In the genomic region with DNA sequence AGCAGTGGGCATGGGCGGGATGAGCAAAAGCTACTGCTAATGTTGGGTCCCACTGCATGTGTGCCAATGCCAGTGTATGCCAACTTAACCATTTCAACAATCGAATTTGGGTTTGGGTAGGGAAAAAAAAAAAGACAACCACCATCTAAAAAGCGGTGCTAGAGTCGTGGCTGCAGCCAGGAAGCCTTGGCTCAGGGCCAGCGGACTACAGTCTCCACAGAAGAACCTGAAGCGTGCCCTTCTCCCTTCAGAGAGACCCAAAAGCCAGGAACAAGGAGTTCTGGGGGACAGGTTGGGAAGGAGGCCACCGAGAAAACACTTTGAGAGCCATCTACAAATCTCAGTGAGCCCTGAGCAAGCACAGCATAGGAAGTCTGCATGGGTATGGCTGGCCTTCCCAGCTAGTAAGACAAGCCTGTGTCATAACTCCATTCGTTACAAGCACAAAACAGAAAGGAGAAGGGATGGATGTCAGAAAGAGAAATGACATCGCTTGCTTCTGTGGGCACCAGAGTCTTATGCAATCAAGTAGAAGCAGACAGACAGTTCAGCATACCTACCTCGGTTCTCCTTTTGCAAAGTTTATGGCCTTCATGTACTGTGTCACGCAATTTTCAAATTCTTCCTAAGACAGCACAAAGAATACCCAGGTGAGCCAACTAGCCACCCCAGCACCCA, we compare ENCODE assay signal across 19 mouse cellular contexts. TPM values are rescaled to one million over a fixed set of nuclear protein-coding genes. Genes with fewer than 3 reads are reported as not detected.
A peak's percentile ranks its signal among the peaks of the same experiment; 100 is the strongest.
DNase-seq lines count a peak whose midpoint lies in the region; ATAC-seq and TF ChIP-seq lines count a peak whose summit lies in the region.
"Had no signal": no experiment of that assay in that cellular context is flagged by ENCODE, and none has a peak within 500 bp of the region (broad histone marks: within the 10 kb centered on the region; RNA-seq: fewer than 3 reads in every experiment).

No protein-coding gene starts in this region.

- H3K4me1 ChIP-seq in lung, embryonic 14.5 days (ENCODE audit: insufficient read depth), result no peaks in the 10 kb centered on the region
- H3K4me1 ChIP-seq: embryonic facial prominence, embryonic 13.5 days had no signal

- no peak overlapping the region for H3K27ac ChIP-seq in lung, embryonic 14.5 days (ENCODE audit: low read depth)
- H3K27ac ChIP-seq: embryonic facial prominence, embryonic 13.5 days; forebrain, embryonic 12.5 days; heart, embryonic 13.5 days; hindbrain, embryonic 15.5 days had no signal

- TF ChIP-seq CTCF in lung, embryonic 14.5 days (IDR thresholded peaks at IDR 0.05; ENCODE audit: low read depth), result no peak

- no peaks in the 10 kb centered on the region for H3K9me3 ChIP-seq in lung, embryonic 14.5 days (ENCODE audit: low read depth, low read length)
- H3K9me3 ChIP-seq: embryonic facial prominence, embryonic 13.5 days; forebrain, embryonic 12.5 days; heart, embryonic 13.5 days; hindbrain, embryonic 15.5 days had no signal

- no peaks in the 10 kb centered on the region for H3K36me3 ChIP-seq in lung, embryonic 14.5 days (ENCODE audit: insufficient read depth)
- H3K36me3 ChIP-seq: embryonic facial prominence, embryonic 13.5 days; forebrain, embryonic 12.5 days; heart, embryonic 13.5 days; hindbrain, embryonic 15.5 days had no signal

- no peaks in the 10 kb centered on the region for H3K27me3 ChIP-seq in lung, embryonic 14.5 days (ENCODE audit: insufficient read depth, low read length)
- H3K27me3 ChIP-seq: hindbrain, embryonic 15.5 days had no signal

- ATAC-seq in lung, embryonic 14.5 days (ENCODE audit: insufficient read depth), result no peak
- ATAC-seq: forebrain, embryonic 16.5 days; intestine, postnatal 0 days had no signal

- H3K4me3 ChIP-seq in lung, embryonic 14.5 days (ENCODE audit: low read depth, low read length), result no peak overlapping the region
- H3K4me3 ChIP-seq: embryonic facial prominence, embryonic 13.5 days; forebrain, embryonic 12.5 days; heart, embryonic 13.5 days; hindbrain, embryonic 15.5 days had no signal

- no peak overlapping the region for H3K9ac ChIP-seq in lung, embryonic 14.5 days
- H3K9ac ChIP-seq: embryonic facial prominence, embryonic 13.5 days; forebrain, embryonic 12.5 days; heart, embryonic 13.5 days; hindbrain, embryonic 15.5 days had no signal

- 68% methylated on average over 11 of the region's 11 CpGs for WGBS in lung, embryonic 14.5 days

- no peak overlapping the region for H3K4me2 ChIP-seq in lung, embryonic 14.5 days
- H3K4me2 ChIP-seq: embryonic facial prominence, embryonic 13.5 days; forebrain, embryonic 12.5 days; heart, embryonic 13.5 days; hindbrain, embryonic 15.5 days had no signal

- DNase-seq in adrenal gland, postnatal 25 days, result peak; percentile 24
- DNase-seq in adrenal gland, postnatal 14 days, result no peak
- DNase-seq in cerebellum, postnatal 14 days, result peak; percentile 42 to 67
- no peak for DNase-seq in cerebellum, adult 9-10 months
- peak; percentile 9 for DNase-seq in lung, embryonic 14.5 days
- DNase-seq in lung, postnatal 36 days, result no peak
- peak; percentile 60 for DNase-seq in testis, postnatal 10 days (ENCODE audit: low spot score)
- DNase-seq in layer of hippocampus, adult 9-11 months, result no peak
- DNase-seq: adrenal gland, adult 8-10 months; gastrocnemius, postnatal 25 days; heart, adult 11 months; heart, postnatal 36 days had no signal

RNA-seq across cellular contexts. Expression of gene Cfap46, which starts 1.6 kb away (rescaled TPM):
- 0.43 and 1.0 TPM in 2 replicates for total RNA-seq in adrenal gland, postnatal 25 days (2021)
- total RNA-seq in adrenal gland, postnatal 14 days (2021), result 0.48 and 0.56 TPM in 2 replicates
- polyA plus RNA-seq in lung, embryonic 14.5 days (2014; fragmentation: Nextera tagmentation; extraction: Ambion mirVana), result 0.13 and 0.34 TPM in 2 replicates
- polyA plus RNA-seq: heart, embryonic 13.5 days; heart, postnatal 0 days; intestine, postnatal 0 days had no signal

Comparison
In these comparisons a context has a peak if more than half of its experiments do, and no peak if none do; other contexts are left out.
1. DNase-seq: peak in adrenal gland, postnatal 25 days (single experiment), cerebellum, postnatal 14 days (2 of 2), lung, embryonic 14.5 days (single experiment) and testis, postnatal 10 days (single experiment); none in adrenal gland, postnatal 14 days (single experiment), cerebellum, adult 9-10 months (single experiment), lung, postnatal 36 days (single experiment) and layer of hippocampus, adult 9-11 months (single experiment).